Mouse (Mus musculus) right cerebral cortex, adult 2 months (tissue): ENCODE measurements around the gene Cd7.
"Not testable (repeated sequence)": the region's sequence is repeated elsewhere in the genome, so short reads cannot be mapped to it uniquely, and the experiment has no call there.

Experiments used
- DNase-seq, 2 experiments: peaks; one replicate each; pipeline ENCODE4 v3.0.0; 2021 to 2022; ENCODE audit warnings: low spot score in 2 of 2

Gene Cd7

DNA sequence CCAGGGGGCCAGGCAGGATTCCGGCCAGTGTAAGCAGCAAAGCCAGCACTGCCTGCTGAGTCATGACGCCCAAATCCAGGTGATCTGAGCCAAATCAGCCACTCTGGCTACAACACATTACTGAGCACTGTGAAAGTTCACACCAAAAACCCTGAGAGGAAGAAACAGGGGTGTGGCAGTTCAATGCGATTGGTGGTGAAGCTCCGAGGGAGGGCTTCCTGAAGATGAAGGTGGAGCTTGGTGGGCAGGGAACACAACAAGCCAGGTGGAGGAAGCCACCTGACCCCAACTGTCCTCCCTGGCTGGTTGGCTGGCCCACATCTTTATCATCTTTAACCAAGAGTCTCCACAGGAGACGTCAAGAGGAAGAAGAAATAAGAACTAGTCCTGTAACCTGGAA lies at the start of gene Cd7:
TSS of gene Cd7 (minus strand) at position 117 of the 400 bp plus-strand sequence.
- peak in 1 of 2 experiments; percentile 14 for DNase-seq

DNA sequence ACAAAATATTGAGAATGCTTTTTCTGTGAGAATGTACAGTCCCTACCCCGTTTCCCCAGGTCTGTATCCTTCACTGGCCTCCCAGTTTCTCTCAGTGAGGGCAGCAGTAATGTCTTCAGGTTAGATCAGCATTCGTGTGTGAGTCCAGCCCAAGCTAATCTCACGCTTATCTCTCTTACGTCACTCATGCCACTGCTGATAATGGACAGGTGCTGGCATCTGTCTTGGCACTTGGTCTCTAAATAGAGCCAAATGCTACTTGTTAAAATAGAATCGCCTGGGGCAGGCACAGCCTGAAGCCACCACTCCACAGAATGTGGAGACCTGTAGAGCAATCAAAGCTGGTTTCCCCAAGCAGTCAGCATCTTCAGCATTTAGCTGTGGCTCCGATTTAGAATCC lies 49.8 kb upstream of the Cd7 start:
- DNase-seq = no peak

DNA sequence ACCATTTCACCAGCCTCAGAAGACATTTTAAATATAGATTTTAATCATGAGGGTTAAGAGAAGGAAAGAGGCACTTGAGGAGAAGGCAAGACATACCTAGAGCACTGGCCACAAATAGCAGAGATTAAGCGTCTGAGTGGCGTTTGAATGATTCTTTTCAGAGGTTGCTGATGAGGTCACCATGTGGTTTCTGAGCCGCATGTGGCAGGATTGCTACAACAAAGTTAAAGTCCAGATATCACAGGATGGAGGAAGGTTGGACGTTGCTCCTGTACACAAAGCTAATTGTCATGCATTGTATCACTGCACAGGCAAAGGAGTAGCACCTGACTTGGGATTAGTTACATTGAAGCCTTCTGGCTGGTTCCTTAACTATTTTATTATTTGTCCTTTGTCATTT lies 47.1 kb upstream of the Cd7 start:
- DNase-seq = no peak

DNA sequence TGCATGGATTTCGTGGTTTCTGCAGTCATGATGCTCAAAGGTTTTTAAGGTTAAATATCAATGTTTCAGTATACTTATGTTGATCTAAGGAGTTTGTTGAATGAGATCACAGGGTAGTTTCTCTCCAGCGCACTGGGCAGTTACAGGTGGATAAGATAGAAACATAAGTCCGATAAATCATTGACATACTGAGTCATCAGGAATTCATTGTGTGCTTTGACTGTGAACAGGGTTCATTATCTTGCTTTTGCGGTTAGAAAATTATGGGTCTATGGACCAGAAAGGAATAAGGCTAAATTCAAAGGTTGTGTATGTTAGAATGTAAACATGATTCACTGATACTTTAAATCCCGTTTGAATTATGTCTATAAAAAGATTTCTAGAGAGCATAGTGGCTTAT lies 46.0 kb upstream of the Cd7 start:
- no peak for DNase-seq

DNA sequence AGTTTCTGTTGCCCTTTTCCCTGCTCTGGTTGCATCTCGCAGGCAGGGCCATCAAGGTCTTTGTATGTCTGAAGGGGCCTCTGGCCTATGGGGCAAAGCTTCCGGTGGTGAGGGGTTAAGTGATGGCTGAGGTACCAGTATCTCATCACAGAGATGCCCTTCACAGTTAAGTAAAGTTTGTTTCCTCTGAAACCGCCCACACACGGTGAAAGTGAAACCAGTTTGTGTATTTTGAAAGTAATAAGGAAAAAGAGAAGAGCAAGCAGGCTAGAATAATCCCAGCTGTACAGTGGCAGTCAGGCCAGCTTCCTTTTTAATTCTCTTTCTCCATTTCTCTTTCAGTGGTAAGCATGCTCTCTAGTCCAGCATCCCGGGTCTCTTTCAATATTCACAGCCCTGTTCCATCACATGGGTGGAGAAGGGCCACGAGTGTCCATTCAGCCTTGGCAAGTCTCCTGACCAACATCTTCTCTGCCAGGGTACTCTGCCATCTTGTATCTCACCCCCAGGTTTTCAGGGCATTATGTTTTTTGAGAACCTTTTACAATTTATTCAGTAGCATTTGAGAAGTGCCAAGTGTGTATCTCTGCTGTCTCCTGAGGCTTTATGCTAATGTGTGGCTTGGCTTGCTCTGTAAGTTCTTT lies 43.8 kb upstream of the Cd7 start:
- DNase-seq = no peak

DNA sequence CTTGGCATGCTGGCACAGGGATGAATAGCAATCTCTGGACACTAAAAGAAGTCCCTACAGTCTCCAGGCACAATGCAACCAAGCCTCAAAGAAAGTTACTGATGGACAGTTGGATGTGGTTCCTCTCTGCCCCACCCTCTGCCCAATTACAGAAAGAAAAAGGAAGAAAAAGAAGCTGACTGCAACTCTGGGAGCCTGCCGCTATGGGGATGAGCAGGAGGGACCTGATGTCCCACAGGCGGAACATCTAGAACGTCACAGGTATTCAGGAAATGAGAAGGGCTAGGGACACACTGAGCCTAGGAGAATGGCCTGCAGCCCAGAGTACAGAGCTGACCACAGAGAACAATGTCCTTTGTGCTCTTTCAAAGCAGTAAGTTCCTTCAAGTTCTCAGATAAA lies 43.0 kb upstream of the Cd7 start:
- DNase-seq = no peak

DNA sequence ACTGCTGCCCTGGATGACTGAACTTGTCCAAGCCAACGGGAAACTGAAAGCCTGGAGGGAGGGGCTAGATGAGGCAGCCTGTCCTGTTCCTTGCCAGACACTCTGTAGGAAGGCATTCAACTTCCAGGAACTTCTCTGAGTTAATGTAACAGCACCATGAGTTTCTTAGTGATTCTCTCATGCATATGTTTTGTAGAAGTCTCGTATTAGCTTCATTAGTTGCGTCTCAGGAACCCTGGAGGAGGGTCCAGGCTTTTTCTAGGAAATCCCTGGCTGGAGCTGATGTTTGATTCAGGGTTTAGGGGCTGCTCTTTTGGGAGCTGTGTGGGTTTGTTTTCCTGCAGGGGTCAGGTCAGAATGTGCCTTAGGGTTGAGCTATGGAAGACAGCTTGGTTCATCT lies 41.9 kb upstream of the Cd7 start, which contains the start of gene Sectm1a:
TSS of gene Sectm1a (minus strand) at position 101 of the 400 bp plus-strand sequence.
- DNase-seq = no peak

DNA sequence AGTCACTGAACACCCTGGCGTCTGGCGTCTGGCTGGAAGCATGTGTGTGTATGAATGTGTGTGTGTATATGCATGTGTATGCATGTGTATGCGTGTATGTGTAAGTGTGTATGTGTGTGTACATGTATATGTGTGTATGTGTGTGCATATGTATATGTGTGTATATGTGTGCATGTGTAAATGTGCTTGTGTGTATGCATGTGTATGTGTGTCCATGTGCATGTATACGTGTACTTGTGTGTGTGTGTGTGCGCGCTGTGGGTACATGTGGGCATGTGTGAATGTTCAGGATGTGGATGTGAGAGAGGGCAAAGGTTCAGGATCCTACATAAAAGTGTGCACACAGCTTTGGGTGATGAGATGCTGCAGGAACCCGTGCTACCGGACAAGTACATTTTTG lies 41.1 kb upstream of the Cd7 start:
- DNase-seq = no peak

DNA sequence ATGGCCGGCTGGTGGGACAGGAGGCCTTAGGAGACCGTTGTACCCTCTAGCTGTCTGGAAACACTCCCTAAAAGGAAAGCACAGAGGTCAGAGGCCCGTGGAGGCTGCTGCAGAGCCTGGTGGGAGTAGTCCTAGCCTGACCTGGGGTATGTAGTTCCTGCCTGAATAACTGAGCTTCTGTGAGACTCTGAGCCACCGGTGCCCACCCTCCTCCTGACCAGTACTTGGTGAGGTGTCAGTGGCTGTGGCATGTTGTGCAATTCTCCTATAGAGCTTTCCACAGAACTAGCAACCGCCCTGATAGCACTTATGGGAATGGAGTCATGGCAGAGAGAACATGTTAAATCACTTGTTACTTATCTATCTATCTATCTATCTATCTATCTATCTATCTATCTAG lies 36.4 kb upstream of the Cd7 start:
- DNase-seq = no peak

DNA sequence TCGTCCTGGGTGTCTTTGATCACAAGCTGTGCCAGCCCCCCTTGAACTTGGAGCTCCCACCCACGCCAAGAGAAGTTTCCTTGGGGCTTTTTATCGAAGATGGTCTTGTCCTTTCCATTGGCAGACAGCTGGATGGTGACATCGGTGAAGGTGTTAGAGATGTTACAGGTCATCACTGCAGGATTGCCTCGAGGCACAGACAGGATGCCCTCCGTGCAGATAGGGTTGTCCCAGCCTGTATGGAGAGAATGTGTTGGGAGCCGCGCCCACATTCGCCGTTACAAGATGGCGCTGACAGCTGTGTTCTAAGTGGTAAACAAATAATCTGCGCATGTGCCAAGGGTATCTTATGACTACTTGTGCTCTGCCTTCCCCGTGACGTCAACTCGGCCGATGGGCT lies 30.4 kb upstream of the Cd7 start:
- DNase-seq = not testable (repeated sequence)

DNA sequence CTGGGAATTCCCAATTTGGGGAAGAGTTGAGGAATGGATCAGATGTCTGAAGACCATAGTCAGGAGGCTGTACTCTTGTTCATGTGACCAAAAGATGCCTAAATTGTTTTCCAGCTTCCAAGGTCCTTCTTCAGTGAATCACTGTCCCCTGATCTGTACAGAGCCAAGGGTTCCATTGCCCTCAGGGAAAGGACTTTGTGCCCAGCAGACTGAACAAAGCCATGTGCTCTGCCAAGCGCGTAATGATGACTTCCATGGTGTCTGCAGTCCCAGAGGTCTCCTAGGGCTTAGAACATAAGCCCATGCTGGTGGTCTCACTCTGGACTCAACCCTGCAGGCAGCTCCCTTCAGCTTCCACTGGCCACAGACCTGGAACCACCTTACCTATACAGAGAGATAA lies 28.7 kb upstream of the Cd7 start:
- DNase-seq = no peak

DNA sequence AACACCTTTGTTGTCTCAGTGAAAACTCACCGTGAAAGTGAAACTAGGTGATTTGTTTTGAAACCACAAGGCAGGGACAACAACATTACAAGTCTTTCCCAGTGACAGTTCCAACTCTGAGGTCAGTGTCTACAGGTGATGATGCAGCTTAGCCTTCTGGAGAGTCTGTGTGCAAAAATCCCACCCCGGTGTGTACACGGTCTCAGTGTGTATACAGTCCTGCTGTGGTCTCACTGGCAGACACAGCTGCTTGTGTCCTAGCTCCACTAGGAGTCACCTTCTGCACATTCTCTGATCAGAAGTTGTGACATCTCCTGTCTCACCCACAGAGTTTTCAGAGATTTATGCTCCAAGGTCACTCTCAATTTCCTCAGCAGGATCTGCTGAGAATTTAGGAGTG lies 25.0 kb upstream of the Cd7 start:
- no peak for DNase-seq

DNA sequence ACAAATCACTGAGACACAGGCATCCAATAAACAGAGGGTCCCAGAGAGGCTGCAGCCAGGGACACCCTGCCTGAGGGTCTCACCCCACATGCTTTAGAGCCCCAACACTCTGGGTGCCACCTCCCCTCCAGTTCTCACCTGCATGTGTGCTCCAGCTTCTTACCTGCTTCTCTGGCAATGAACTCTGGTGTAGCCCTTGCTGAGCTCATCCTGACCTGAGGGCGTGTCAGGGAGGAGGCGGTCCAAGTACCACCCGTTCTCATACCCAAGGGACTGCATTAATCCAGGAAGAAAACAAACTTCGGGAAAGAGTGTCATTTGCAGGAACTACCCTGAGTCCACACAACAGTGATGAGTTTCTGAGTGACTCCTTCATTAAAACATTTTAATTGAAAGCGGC lies 24.2 kb upstream of the Cd7 start, which contains the start of gene Sectm1b:
TSS of gene Sectm1b (minus strand) at position 191 of the 400 bp plus-strand sequence.
- no peak for DNase-seq

DNA sequence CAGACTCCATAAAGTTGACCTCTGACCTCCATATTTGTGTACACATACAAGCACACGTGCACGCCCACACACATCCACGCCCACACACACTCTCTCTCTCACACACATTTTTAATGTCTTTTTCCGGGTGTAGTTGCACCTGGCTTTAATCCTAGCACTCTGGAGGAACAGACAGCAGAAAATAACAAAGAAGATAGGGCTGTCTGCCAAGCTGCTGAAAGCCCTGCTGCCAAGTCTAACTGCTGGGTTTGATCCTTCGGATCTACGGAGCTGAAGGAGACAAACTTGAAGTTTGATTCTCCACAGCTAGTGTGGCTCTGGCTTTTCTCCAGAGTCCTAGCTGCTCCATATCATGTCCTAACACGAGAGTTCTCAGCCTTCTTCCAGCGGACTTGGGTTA lies 22.4 kb upstream of the Cd7 start:
- DNase-seq = peak in 1 of 2 experiments; percentile 17

DNA sequence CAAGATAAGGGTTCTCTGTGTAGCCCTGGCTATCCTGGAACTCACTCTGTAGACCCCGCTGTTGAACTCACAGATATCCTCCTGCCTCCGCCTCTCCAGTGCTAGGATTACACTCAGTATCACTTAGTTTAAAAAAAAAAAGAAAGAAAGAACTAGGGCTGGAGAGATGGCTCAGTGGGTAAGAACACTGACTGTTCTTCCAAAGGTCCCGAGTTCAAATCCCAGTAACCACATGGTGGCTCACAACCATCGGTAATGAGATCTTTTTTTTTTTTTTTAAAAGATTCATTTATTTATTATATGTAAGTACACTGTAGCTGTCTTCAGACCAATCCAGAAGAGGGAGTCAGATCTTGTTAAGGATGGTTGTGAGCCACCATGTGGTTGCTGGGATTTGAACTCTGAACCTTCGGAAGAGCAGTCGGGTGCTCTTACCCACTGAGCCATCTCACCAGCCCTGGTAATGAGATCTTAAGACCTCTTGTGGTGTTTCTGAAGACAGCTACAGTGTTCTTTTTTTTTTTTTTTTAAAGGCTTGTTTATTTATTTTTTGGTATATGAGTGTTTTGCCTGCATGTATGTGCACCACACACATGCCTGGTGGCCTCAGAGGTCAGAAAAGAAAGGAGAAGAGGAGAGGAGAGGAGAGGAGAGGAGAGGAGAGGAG lies 21.3 kb upstream of the Cd7 start:
- not testable (repeated sequence) for DNase-seq

DNA sequence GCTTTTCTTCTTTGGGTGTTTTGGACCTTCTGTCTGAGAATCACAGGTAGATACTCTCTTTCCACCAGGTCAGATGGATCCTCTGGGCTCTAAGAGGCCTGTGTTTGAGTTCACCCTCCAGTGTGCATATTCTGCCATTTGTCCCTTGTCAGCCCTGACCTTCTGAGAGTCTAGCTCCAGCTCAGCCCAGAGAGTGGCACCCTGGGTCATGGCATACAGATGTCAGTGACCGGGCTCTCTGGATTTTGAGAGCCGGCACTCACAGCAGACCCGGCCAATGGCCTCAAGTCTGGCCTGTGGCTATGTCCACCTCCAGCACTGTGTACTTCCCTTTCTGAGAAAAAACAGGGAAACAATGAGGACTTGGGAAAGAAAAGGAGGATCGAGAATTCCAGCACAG lies 20.3 kb upstream of the Cd7 start:
- no peak for DNase-seq

DNA sequence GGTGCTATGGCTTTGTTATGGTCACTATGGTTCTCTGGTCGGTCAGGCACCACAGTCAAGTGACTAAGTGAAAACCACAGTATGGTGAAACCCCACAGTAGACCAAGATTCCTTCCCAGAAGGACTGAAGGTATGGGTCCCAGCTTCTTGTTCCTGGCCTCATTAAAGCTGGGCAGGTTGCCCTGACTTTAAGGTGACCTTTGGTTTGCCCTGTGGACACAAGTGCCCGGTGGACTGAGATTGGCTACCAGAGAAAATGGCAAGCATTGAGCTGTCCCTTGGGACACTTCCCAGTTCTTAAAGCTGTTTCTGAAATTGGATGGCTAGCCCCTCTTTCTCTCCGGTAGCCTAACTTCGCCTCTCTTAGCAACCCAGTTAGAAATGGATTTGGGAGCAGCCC lies 19.7 kb upstream of the Cd7 start:
- DNase-seq = no peak

DNA sequence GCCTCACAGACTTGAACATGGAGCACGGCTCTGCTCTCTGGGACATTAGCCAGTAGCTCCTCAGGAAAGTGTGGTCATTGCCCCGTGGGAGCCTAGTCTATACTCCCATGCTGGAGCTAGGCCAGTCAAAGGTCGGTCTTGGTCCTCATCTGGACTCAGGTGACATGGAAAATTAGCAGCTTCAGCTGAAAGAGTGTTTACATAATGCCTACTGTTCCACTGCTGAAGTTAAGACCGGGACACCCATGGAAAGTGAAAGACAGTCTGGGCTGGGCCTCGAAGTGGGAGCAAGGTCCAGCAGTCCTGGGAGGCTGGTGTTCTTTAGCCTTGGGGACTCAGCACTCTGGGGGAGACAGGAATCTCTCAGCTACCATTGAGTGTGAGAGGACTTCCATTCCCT lies 18.9 kb upstream of the Cd7 start:
- DNase-seq = no peak

DNA sequence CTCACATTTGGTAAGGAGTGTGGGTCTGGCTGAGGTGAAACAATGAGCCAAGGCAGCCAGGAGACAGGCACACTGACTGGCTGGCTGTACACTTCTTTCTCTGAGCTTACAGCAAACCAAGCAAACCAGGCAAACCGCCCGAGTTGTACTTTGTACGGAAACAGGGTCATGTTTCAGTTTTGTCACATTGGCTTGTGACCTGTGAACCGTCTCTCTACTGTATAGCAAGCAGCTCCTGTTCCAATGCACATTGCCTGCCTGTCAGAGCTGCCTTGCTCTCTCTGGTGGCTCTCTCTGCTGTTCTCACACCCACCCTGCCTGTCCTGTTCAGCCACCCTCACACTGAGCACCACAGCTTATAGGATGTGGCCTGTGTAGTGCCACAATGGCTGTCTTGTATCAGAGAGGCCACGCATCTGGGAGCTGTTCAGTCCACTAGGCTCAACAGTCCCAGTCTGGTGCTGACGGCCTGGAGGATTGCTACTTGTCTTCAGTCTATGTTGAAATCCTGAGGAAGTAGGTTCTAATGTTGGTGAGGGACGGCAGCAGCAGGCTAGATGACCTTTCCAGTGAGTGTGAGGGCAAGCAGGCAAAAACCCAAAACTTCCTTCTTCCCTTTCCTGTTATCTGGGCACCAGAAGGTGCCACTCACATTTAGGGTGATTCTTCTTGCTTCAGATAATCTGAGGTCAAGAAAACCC lies 17.5 kb upstream of the Cd7 start:
- no peak for DNase-seq

DNA sequence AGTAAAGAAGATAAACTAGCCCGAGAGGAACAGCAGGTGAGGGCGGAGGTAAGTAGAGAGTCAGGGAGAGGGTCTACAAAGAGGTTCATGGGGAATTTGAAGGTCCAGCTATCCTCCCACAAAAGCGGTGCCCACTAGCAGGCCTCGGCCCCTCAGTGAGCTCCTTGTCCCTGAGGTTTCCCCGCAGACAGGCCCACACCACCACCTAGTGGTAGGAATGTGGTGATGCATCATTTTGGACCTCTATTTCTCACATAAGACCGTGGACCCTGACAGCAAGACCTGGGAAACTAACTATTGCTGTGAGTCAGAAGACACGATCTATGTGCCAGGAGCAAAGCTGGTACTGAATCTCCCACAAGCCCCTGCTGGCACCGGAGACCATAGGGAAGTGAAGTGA lies 14.3 kb upstream of the Cd7 start:
- peak; percentile 83 to 87 for DNase-seq

DNA sequence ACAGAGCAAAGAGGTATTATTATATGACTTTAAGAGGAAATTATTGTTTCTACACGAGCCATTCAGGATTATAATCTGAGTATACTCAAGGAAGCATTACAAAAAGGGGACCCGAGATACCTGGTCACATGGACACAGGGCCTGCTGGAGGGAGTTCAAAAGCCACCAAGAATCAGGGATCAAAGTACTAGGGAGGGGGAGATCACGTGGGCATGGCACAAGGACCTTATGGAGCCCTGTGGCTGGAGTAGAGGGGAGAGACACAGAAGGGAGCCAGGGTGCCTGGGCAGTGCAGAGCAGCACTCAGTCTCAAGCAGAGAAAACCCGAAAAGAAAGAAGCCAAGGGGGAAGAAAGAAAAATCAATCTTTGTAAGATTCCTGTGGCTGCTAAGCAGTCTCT lies 13.2 kb upstream of the Cd7 start:
- DNase-seq = no peak

DNA sequence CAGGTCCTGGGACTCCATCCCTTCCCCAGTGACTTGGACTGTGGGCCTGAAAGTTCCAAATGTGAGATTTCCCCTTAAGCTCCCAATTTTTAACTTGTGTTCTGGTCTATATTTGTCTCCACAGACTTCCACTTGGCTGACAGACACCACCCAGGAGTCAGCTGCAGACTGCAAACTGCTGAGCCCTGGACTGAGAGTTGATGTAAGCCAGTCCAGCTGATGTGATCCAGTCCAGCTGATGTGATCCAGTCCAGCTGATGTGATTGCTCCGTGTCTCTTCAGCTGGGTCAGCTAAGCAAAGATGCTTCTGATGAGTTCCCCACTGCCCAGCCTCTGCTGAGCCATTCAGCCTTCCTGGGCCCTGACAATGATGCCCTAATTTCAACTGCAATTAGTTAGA lies 12.6 kb upstream of the Cd7 start:
- DNase-seq = no peak

DNA sequence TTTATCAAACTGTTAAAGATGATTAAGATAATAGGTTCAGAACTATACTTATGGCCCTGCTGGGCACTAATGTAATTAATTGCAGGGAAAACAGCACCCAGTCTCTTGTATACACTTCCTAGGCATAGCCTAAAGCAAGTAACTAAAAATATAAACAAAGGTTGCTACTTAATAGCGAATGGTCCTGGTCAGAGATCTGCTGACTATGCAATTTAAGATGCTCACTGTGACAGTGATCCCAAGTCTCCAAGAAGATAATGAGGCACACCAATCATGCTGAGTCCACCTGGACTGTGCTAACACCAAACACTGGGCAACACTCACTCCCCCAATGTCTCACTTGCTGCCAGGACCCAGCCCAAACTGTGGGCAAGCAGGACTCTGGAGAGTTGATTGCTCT lies 10.6 kb upstream of the Cd7 start:
- no peak for DNase-seq
